Mouse (Mus musculus) brain, embryonic 14.5 days (tissue): ENCODE measurements around the gene Gm10985. TPM values are rescaled to one million over a fixed set of nuclear protein-coding genes. Genes with fewer than 3 reads are reported as not detected.

Source experiments
- DNase-seq: peaks from one replicate; pipeline ENCODE4 v3.0.0-alpha.2; 2011; ENCODE audit warnings: low read depth
- CTCF ChIP-seq: fragments of 200-500 bp; IDR thresholded peaks from 2 replicates; pipeline ENCODE4 v1.5.1; 2012; ENCODE audit warnings: inconsistent platforms, mild to moderate bottlenecking, moderate library complexity, borderline replicate concordance; ENCODE audit not compliant: insufficient read depth, insufficient read length; ENCODE audit errors: extremely low read depth
- POLR2A ChIP-seq: fragments of 200-500 bp; IDR thresholded peaks from 2 replicates; pipeline ENCODE4 v1.6.1; 2012; ENCODE audit warnings: mild to moderate bottlenecking, inconsistent platforms, borderline replicate concordance; ENCODE audit not compliant: poor library complexity, insufficient read depth, insufficient read length, severe bottlenecking; ENCODE audit errors: extremely low read depth
- polyA plus RNA-seq: library from polyadenylated mRNA; depleted of rRNA; stranded (reverse); fragments of >200 nt; gene quantifications from 2 replicates; pipeline ENCODE4 v1.2.3, GENCODE M21; 2012; rRNA removed

Gene Gm10985
- not detected in 2 replicates for polyA plus RNA-seq

GRCm38 (mm10) chr3:53844786-53845185, at the start of gene Gm10985:
Gene Gm10985, plus strand, starts transcription at chr3:53845086.
- DNase-seq = no peak
- TF ChIP-seq CTCF = no peak
- no peak for TF ChIP-seq POLR2A

GRCm38 (mm10) chr3:53796933-53797332, 48.0 kb upstream of the Gm10985 start:
- DNase-seq = no peak
- TF ChIP-seq CTCF (no peak), POLR2A (no peak)

- DNase-seq = peak; percentile 64
- TF ChIP-seq CTCF (no peak), POLR2A (no peak)
Observed at GRCm38 (mm10) chr3:53799671-53800070, 45.2 kb upstream of the Gm10985 start.

- DNase-seq = peak; percentile 52
- TF ChIP-seq CTCF = no peak
- TF ChIP-seq POLR2A = no peak
Observed at GRCm38 (mm10) chr3:53813421-53813977, 31.4 kb upstream of the Gm10985 start.

GRCm38 (mm10) chr3:53834238-53834637, 10.6 kb upstream of the Gm10985 start:
- peak; percentile 76 for DNase-seq
- no peak for TF ChIP-seq CTCF
- no peak for TF ChIP-seq POLR2A

GRCm38 (mm10) chr3:53846206-53846928, 1.5 kb downstream of the Gm10985 start:
- TF ChIP-seq POLR2A = no peak
- TF ChIP-seq CTCF = no peak
- DNase-seq = peak; percentile 34

- TF ChIP-seq CTCF (no peak), POLR2A (no peak)
- DNase-seq = peak; percentile 26
Observed at GRCm38 (mm10) chr3:53847726-53848125, 2.8 kb downstream of the Gm10985 start.

- no peak for DNase-seq
- no peak for TF ChIP-seq POLR2A
- no peak for TF ChIP-seq CTCF
Observed at GRCm38 (mm10) chr3:53848262-53848661, 3.4 kb downstream of the Gm10985 start.

- DNase-seq = no peak
- no peak for TF ChIP-seq CTCF
- no peak for TF ChIP-seq POLR2A
Observed at GRCm38 (mm10) chr3:53854261-53854660, 9.4 kb downstream of the Gm10985 start.

GRCm38 (mm10) chr3:53854831-53855230, 9.9 kb downstream of the Gm10985 start:
- no peak for DNase-seq
- TF ChIP-seq POLR2A = no peak
- TF ChIP-seq CTCF = no peak

- peak; percentile 63; the same call in 1 of the 2 replicates for TF ChIP-seq POLR2A
- no peak for TF ChIP-seq CTCF
- peak; percentile 99 for DNase-seq
Observed at GRCm38 (mm10) chr3:53863383-53864220, 18.7 kb downstream of the Gm10985 start, which contains the start of gene Ufm1. Gene Ufm1, minus strand, starts transcription at chr3:53863830.

GRCm38 (mm10) chr3:53868212-53868611, 23.3 kb downstream of the Gm10985 start:
- DNase-seq = no peak
- TF ChIP-seq POLR2A = no peak
- no peak for TF ChIP-seq CTCF

- peak; percentile 56 for DNase-seq
- TF ChIP-seq CTCF = no peak
- TF ChIP-seq POLR2A = no peak
Observed at GRCm38 (mm10) chr3:53869263-53869662, 24.4 kb downstream of the Gm10985 start.
